ENCODE assay signal across 8 mouse cellular contexts in genomic region chr19:43396327-43396726, GRCm38 (mm10). TPM values are rescaled to one million over a fixed set of nuclear protein-coding genes. Genes with fewer than 3 reads are reported as not detected.
A peak's percentile ranks its signal among the peaks of the same experiment; 100 is the strongest.
DNase-seq lines count a peak whose midpoint lies in the region.

No protein-coding gene starts in this region.

- peak; percentile 20 to 53 for DNase-seq in frontal cortex, postnatal 36 days (ENCODE audit: low spot score in 2 of 2)
- no peak for DNase-seq in frontal cortex, postnatal 14 days (ENCODE audit: low spot score in 2 of 2)
- DNase-seq in thymus, postnatal 0 days (ENCODE audit: low spot score), result peak; percentile 61
- no peak for DNase-seq in thymus, postnatal 4 days
- DNase-seq in embryo, embryonic 10 days (ENCODE audit: low spot score), result peak; percentile 83
- peak; percentile 29 to 41 for DNase-seq in kidney, postnatal 4 days
- DNase-seq in lung, postnatal 25 days (ENCODE audit: low spot score), result peak; percentile 45
- DNase-seq in telencephalon, adult 2 months (ENCODE audit: low read depth, low spot score), result peak; percentile 34

RNA-seq across cellular contexts. Expression of gene Hpse2, which starts 8.2 kb away (rescaled TPM):
- polyA plus RNA-seq in thymus, postnatal 0 days (2015; fragmentation: Nextera tagmentation; extraction: Ambion mirVana), result 0.51 and 0.86 TPM in 2 replicates

RNA-seq across cellular contexts. Expression of gene Cnnm1, which starts 43.9 kb away (rescaled TPM):
- 0.44 and 0.78 TPM in 2 replicates for polyA plus RNA-seq in thymus, postnatal 0 days (2015; fragmentation: Nextera tagmentation; extraction: Ambion mirVana)

Comparison
In these comparisons a context has a peak if more than half of its experiments do, and no peak if none do; other contexts are left out.
1. DNase-seq: peak in frontal cortex, postnatal 36 days (2 of 2), thymus, postnatal 0 days (single experiment), embryo, embryonic 10 days (single experiment), kidney, postnatal 4 days (2 of 2), lung, postnatal 25 days (single experiment) and telencephalon, adult 2 months (single experiment); none in frontal cortex, postnatal 14 days (0 of 2) and thymus, postnatal 4 days (single experiment).